Comparison of ENCODE assay signal across 8 mouse cellular contexts in the genomic region with DNA sequence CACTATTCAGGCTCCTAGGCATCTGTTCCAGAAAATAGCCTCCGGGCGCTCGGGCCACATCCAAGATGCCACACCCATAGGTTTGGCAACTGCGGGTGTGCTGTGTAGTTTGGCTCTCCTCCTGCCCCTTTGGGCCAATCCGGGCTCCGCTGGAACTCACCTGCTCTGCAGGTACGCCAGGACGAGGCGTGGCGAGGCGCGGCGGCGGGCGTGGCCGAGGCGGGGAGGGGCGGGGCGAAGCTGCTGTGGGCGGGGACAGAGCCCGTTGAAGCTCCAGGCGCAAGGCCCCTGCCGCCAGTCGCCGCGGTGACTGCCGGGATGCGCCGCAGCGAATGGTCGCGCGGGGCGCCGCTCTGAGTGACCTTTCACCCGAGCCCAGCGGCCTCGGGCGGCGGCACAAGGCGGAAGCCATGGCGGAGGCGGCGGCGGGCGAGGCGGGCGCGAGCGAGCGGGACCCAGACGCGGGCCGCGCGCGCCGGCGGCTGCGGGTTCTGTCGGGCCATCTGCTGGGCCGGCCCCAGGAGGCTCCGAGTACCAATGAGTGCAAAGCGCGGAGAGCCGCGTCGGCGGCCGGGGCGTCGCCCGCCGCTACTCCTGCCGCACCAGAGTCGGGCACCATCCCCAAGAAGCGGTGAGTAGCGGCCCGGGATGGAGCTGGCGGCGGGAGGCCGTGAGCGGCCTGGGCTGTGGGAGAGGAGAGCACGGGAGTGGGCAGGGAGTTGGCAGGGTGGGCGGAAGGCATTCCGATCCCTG. TPM values are rescaled to one million over a fixed set of nuclear protein-coding genes. Genes with fewer than 3 reads are reported as not detected.
A peak's percentile ranks its signal among the peaks of the same experiment; 100 is the strongest.
DNase-seq lines count a peak whose midpoint lies in the region; ATAC-seq and TF ChIP-seq lines count a peak whose summit lies in the region.

TSS of gene Agps (plus strand) at position 297 of the 753 bp plus-strand sequence.

- ATAC-seq in lung, postnatal 0 days: peak; percentile 94

- H3K4me1 ChIP-seq in MEL (ENCODE audit: control insufficient read depth in 1 of 2, insufficient read depth in 2 of 2, low read length in 2 of 2): peaks cover 0 to 29% of the 10 kb centered on the region in 2 experiments; a peak in 2 of 4 replicates
- no peaks in the 10 kb centered on the region; the same call in 1 of the 2 replicates for H3K4me1 ChIP-seq in cerebellum, adult 2 months (ENCODE audit: control insufficient read depth, insufficient read depth, low read length)
- H3K4me1 ChIP-seq in hindbrain, embryonic 10.5 days (replicated peaks): peaks cover 23% of the 10 kb centered on the region
- H3K4me1 ChIP-seq in lung, postnatal 0 days (ENCODE audit: insufficient read depth, low read depth, low read length): peaks cover 8% of the 10 kb centered on the region; the same call in 1 of the 2 replicates

- H3K36me3 ChIP-seq in MEL (ENCODE audit: control insufficient read depth in 1 of 2, insufficient read depth in 2 of 2, low read length in 2 of 2): peaks cover 1 to 22% of the 10 kb centered on the region in 2 experiments; a peak in 3 of 4 replicates
- 0 out of 2 replicates have a peak, but pooled peaks cover 3% of the 10 kb centered on the region for H3K36me3 ChIP-seq in hindbrain, embryonic 10.5 days
- no peaks in the 10 kb centered on the region for H3K36me3 ChIP-seq in lung, postnatal 0 days (ENCODE audit: insufficient read depth, low read length)

- peak within 1 kb of the TSS; percentile 92 to 99 for H3K4me3 ChIP-seq in MEL (ENCODE audit: control insufficient read depth in 1 of 2, insufficient read depth in 1 of 2, low read depth in 2 of 2, low read length in 2 of 2)
- H3K4me3 ChIP-seq in cerebellum, adult 2 months (replicated peaks; ENCODE audit: insufficient read depth, low read depth, low read length): peak within 1 kb of the TSS; percentile 68
- peak within 1 kb of the TSS; percentile 70 for H3K4me3 ChIP-seq in hindbrain, embryonic 10.5 days
- peak within 1 kb of the TSS; percentile 60 for H3K4me3 ChIP-seq in lung, postnatal 0 days (ENCODE audit: low read depth, low read length)

- TF ChIP-seq CTCF in MEL (IDR thresholded peaks at IDR 0.05 in 2 of 3, conservative IDR thresholded peaks at IDR 0.05 in 1 of 3; ENCODE audit: control insufficient read depth in 1 of 3, insufficient read depth in 1 of 3, low read depth in 2 of 3, low read length in 3 of 3, poor library complexity in 1 of 3, severe bottlenecking in 1 of 3): no peak
- TF ChIP-seq CTCF in cerebellum, adult 2 months (IDR thresholded peaks at IDR 0.05; ENCODE audit: borderline replicate concordance, insufficient read depth, low read depth, low read length): no peak
- 0 out of 2 replicates have a peak, but pooled peaks have one; percentile 23 for TF ChIP-seq CTCF in lung, postnatal 0 days (IDR thresholded peaks at IDR 0.05)

- H3K9me3 ChIP-seq in MEL (replicated peaks; ENCODE audit: insufficient read depth, low read length): no peaks in the 10 kb centered on the region
- no peaks in the 10 kb centered on the region for H3K9me3 ChIP-seq in hindbrain, embryonic 10.5 days
- H3K9me3 ChIP-seq in lung, postnatal 0 days (ENCODE audit: low read length): no peaks in the 10 kb centered on the region

- no peak for TF ChIP-seq RAD21 in MEL (IDR thresholded peaks at IDR 0.05; ENCODE audit: low read depth, low read length)

- peak within 1 kb of the TSS; percentile 97 for H3K9ac ChIP-seq in MEL (ENCODE audit: control insufficient read depth, low read depth, low read length, poor library complexity, severe bottlenecking)
- H3K9ac ChIP-seq in lung, postnatal 0 days (replicated peaks; ENCODE audit: low read depth): peak within 1 kb of the TSS; percentile 85

- TF ChIP-seq POLR2A in MEL (IDR thresholded peaks at IDR 0.05; ENCODE audit: control insufficient read depth in 1 of 2, insufficient read depth in 1 of 2, low read depth in 1 of 2, low read length in 2 of 2, poor library complexity in 1 of 2): peak; percentile 66 to 85; a peak in 3 of 4 replicates
- peak; percentile 46; the same call in 1 of the 2 replicates for TF ChIP-seq POLR2A in cerebellum, adult 2 months (IDR thresholded peaks at IDR 0.05; ENCODE audit: borderline replicate concordance, insufficient read depth, low read length)

- no peak for TF ChIP-seq EP300 in MEL (IDR thresholded peaks at IDR 0.05; ENCODE audit: low read depth in 1 of 2, low read length in 2 of 2)
- TF ChIP-seq EP300 in lung, postnatal 0 days (IDR thresholded peaks at IDR 0.05): no peak; the same call in 1 of the 2 replicates

- peak; percentile 91 for DNase-seq in MEL (ENCODE audit: low read depth, low spot score)
- DNase-seq in cerebellum, adult 2 months: peak; percentile 90
- DNase-seq in forelimb bud, embryonic 11.5 days (ENCODE audit: low read depth, low spot score): peak; percentile 85
- peak; percentile 91 for DNase-seq in hindbrain, embryonic 10.5 days (ENCODE audit: low spot score)
- peak; percentile 88 for DNase-seq in layer of hippocampus, adult 9-11 months
- DNase-seq in lung, postnatal 0 days (ENCODE audit: low spot score): peak; percentile 93
- DNase-seq in ovary, postnatal 14 days (ENCODE audit: low spot score): peak; percentile 80
- DNase-seq in thymus, postnatal 14 days: peak; percentile 92

- H3K27ac ChIP-seq in MEL (ENCODE audit: control insufficient read depth, low read depth, low read length): peak within 1 kb of the TSS; percentile 19
- H3K27ac ChIP-seq in cerebellum, adult 2 months (ENCODE audit: insufficient read depth, low read length): peak within 1 kb of the TSS; percentile 10
- peak within 1 kb of the TSS; percentile 97 for H3K27ac ChIP-seq in hindbrain, embryonic 10.5 days
- H3K27ac ChIP-seq in lung, postnatal 0 days (ENCODE audit: low read length): peak within 1 kb of the TSS; percentile 81

- no peaks in the 10 kb centered on the region for H3K27me3 ChIP-seq in MEL (ENCODE audit: control insufficient read depth in 1 of 2, insufficient read depth in 2 of 2, low read length in 2 of 2)
- no peaks in the 10 kb centered on the region for H3K27me3 ChIP-seq in cerebellum, adult 2 months (ENCODE audit: control insufficient read depth, insufficient read depth, low read length)
- no peaks in the 10 kb centered on the region for H3K27me3 ChIP-seq in hindbrain, embryonic 10.5 days (ENCODE audit: insufficient read depth, poor library complexity, severe bottlenecking)
- H3K27me3 ChIP-seq in lung, postnatal 0 days (replicated peaks; ENCODE audit: insufficient read depth, low read length): no peaks in the 10 kb centered on the region

- 1% methylated on average over 83 of the region's 86 CpGs for WGBS in cerebellum, adult 2 months
- under 1% methylated on average over 86 of the region's 86 CpGs for WGBS in hindbrain, embryonic 10.5 days
- WGBS in lung, postnatal 0 days: 2% methylated on average over 78 of the region's 86 CpGs

- peaks cover 37% of the 10 kb centered on the region for H3K79me2 ChIP-seq in MEL (ENCODE audit: control insufficient read depth, insufficient read depth, low read length, poor library complexity)

- H3K4me2 ChIP-seq in lung, postnatal 0 days (replicated peaks; ENCODE audit: low read depth, low read length): peak within 1 kb of the TSS; percentile 81

TF ChIP-seq in MEL, 35 proteins besides CTCF, POLR2A, EP300 and RAD21:
- TF ChIP-seq MAX (IDR thresholded peaks at IDR 0.05; ENCODE audit: low read length) (peak; percentile 29; the same call in 1 of the 2 replicates), GABPA (IDR thresholded peaks at IDR 0.05; ENCODE audit: low read depth, low read length) (no peak), TCF12 (IDR thresholded peaks at IDR 0.05; ENCODE audit: low read depth, low read length) (peak; percentile 7; the same call in 1 of the 2 replicates), HCFC1 (IDR thresholded peaks at IDR 0.05; ENCODE audit: low read depth, low read length) (peak; percentile 80), NRF1 (IDR thresholded peaks at IDR 0.05; ENCODE audit: insufficient read depth, low read depth, low read length, poor library complexity, severe bottlenecking) (peak; percentile 43; the same call in 1 of the 2 replicates), ZMIZ1 (IDR thresholded peaks at IDR 0.05; ENCODE audit: low read depth, low read length) (0 out of 2 replicates have a peak, but pooled peaks have one; percentile 56), ELF1 (IDR thresholded peaks at IDR 0.05; ENCODE audit: low read depth, low read length) (peak; percentile 80), SIN3A (IDR thresholded peaks at IDR 0.05; ENCODE audit: low read length) (peak; percentile 45; the same call in 1 of the 2 replicates), RCOR1 (IDR thresholded peaks at IDR 0.05; ENCODE audit: low read depth, low read length) (no peak), MXI1 (IDR thresholded peaks at IDR 0.05; ENCODE audit: low read depth, low read length) (peak; percentile 21), NELFE (IDR thresholded peaks at IDR 0.05; ENCODE audit: low read depth, low read length) (peak; percentile 63; the same call in 1 of the 2 replicates)
TF ChIP-seq in MEL: peak in this region for 9.

RNA-seq across cellular contexts. Expression of gene Agps, which starts in this region (rescaled TPM):
- 47.8 and 49.0 TPM in 2 replicates for total RNA-seq in MEL (2012; rRNA removed)
- polyA plus RNA-seq in MEL (2012; ENCODE audit: insufficient read depth in 1 of 2, insufficient read length in 2 of 2, low read depth in 1 of 2, low replicate concordance in 2 of 2, missing spikeins in 1 of 2): 10 to 100 TPM in 1 of 2 experiments, not detected in 1; 32.3 TPM
- polyA plus RNA-seq in cerebellum, adult 2 months (2012; rRNA removed): 14.6 and 16.1 TPM in 2 replicates
- 38.1 and 50.1 TPM in 2 replicates for polyA plus RNA-seq in hindbrain, embryonic 10.5 days (2016; fragmentation: Nextera tagmentation; extraction: Ambion mirVana)
- polyA plus RNA-seq in lung, postnatal 0 days (2015; fragmentation: Nextera tagmentation; extraction: Ambion mirVana): 14.2 and 16.4 TPM in 2 replicates

Comparison
In these comparisons a context has a peak if more than half of its experiments do, and no peak if none do; other contexts are left out.
1. Peak in every context shown above with its lines: DNase-seq, ATAC-seq, H3K4me3 ChIP-seq and H3K27ac ChIP-seq.
2. H3K27ac ChIP-seq: peak in every context shown above with its lines; median percentile 97 in hindbrain, embryonic 10.5 days; 81 in lung, postnatal 0 days; 19 in MEL; 10 in cerebellum, adult 2 months.